Mouse (Mus musculus): Measurements from ENCODE around the gene Mark2. TPM values are rescaled to one million over a fixed set of nuclear protein-coding genes. Genes with fewer than 3 reads are reported as not detected.
A peak's percentile ranks its signal among the peaks of the same experiment; 100 is the strongest.

Gene Mark2
- polyA plus RNA-seq, 1 experiment from 2014 or later: 72.0 TPM

DNA sequence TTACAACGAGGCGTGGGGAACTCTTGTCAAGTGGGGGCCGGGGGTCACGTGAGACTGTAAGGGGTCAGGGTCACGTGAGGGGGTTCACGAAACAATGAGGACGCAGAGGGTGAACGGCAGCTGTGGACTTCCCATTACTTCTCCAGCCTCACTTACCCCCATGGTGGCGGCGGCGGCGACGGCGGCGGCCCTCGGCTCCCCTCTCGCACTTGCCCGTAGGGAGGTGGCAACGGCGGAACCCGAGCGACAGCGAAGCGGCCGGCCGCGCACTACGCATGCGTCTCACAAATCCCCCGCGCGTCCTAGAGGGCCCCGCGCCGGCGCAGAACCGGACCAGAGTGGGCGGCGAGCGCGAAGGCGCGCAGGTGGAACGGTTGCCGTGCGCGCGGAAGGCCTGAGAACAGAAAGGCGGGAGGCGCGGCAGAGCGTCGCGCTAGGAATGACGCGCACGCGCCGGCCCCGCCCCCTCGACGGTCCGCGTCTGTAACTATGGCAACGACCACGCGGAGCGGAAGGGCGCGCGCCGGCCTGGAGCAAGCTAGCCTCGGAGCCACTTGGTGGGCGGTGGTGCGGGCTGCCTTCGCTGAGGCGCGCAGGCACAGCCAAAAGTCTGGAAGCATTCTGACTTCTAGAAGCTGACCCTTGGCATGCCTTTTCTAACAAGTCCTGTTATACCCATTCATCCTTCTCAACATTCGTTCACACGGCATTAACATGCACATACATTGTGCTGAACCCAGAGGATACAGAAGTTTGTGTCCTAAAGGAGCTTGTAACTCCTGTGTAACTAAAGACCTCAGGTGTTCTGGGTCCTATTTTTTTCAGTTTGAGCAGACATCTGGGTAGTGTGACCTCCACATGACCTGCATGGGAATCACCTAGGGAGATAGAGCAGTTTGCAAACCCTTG lies 100.6 kb downstream of the Mark2 start, which contains the start of gene Naa40:
TSS of gene Naa40 (minus strand) at position 402 of the 909 bp plus-strand sequence.
- peak; percentile 95 for ATAC-seq (ENCODE audit: low FRiP score, low read depth)
- peak within 1 kb of the TSS; percentile 95 for H3K4me2 ChIP-seq (replicated peaks)

DNA sequence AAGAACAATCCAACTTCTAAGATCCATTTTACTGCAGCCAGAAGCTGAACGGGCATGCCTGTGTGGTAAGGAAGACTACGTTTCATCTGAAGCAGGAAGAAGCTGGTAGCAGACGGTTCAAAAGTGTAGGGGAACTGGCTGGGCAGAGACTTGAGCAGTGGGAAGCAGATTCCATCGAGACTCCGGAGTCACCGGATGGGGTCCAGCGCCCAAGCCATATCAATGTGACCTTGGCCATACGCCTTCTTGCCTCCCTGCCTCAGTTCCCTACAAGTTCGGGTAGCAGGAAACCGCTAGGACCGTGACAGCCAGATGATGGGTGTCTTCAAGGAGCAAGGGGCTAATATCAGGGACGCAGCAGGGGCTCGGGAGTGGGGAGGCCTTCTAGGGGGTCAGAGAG lies 101.4 kb downstream of the Mark2 start:
- H3K9me3 ChIP-seq: no peaks in the 10 kb centered on the region
- no peaks in the 10 kb centered on the region for H3K27me3 ChIP-seq (replicated peaks)
- peak overlapping the region; percentile 79 for H3K9ac ChIP-seq
- peaks cover 22% of the 10 kb centered on the region for H3K4me1 ChIP-seq
- no peak; the same call in 1 of the 2 replicates for ATAC-seq (ENCODE audit: low FRiP score, low read depth)
- peaks cover 19% of the 10 kb centered on the region for H3K36me3 ChIP-seq
- H3K4me3 ChIP-seq: peak overlapping the region; percentile 69
- peak overlapping the region; percentile 74; the same call in 1 of the 2 replicates for H3K27ac ChIP-seq
- WGBS: 2% methylated on average over 13 of the region's 13 CpGs
- peak overlapping the region; percentile 95 for H3K4me2 ChIP-seq (replicated peaks)

More for the DNA sequence above, 100.6 kb downstream of the Mark2 start, which contains the start of gene Naa40:
- H3K4me3 ChIP-seq: peak within 1 kb of the TSS; percentile 69
- under 1% methylated on average over 80 of the region's 80 CpGs for WGBS
- no peaks in the 10 kb centered on the region for H3K9me3 ChIP-seq
- peak within 1 kb of the TSS; percentile 79 for H3K9ac ChIP-seq
- H3K36me3 ChIP-seq: peaks cover 19% of the 10 kb centered on the region
- H3K27me3 ChIP-seq (replicated peaks): no peaks in the 10 kb centered on the region
- peak within 1 kb of the TSS; percentile 74 for H3K27ac ChIP-seq
- peaks cover 22% of the 10 kb centered on the region for H3K4me1 ChIP-seq

DNA sequence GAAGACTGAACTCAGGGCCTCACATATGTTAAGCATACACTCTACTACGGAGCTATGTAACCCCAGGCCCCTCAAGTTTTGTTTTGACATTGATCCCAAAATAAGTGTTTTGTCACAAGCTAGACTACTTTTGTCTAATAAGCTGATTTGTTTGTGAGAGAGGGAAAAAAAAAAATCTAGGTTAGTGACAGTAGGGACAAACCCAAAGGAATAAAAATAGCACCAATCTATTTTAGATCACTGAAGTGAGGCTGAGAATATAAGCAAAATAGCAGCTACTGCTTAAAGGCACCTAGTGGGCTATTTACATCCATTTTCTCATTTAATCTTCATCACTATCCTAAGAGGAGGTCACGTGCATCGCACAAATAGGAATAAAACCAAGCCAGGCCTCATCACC lies 102.1 kb downstream of the Mark2 start:
- H3K36me3 ChIP-seq: peaks cover 19% of the 10 kb centered on the region
- no peak overlapping the region for H3K27ac ChIP-seq
- H3K9ac ChIP-seq: 0 out of 2 replicates have a peak overlapping the region, but pooled peaks have one; percentile 79

GRCm38 (mm10) chr19:7236742-7237141 lies 104.9 kb downstream of the Mark2 start:
- H3K9me3 ChIP-seq: no peaks in the 10 kb centered on the region
- no peak overlapping the region for H3K27ac ChIP-seq
- whole genome bisulfite sequencing: 87% methylated on average over 4 of the region's 4 CpGs
- no peak overlapping the region for H3K4me3 ChIP-seq
- H3K36me3 ChIP-seq: peaks cover 33% of the 10 kb centered on the region
- no peak overlapping the region for H3K4me2 ChIP-seq (replicated peaks)
- H3K9ac ChIP-seq: no peak overlapping the region
- no peak for ATAC-seq (ENCODE audit: low FRiP score, low read depth)
- H3K27me3 ChIP-seq (replicated peaks): no peaks in the 10 kb centered on the region
- H3K4me1 ChIP-seq: peaks cover 22% of the 10 kb centered on the region

More for the DNA sequence above, 102.1 kb downstream of the Mark2 start:
- Histone ChIP-seq H3K4me3 (no peak overlapping the region; the same call in 1 of the 2 replicates), H3K4me1 (peaks cover 22% of the 10 kb centered on the region), H3K27me3 (replicated peaks) (no peaks in the 10 kb centered on the region), H3K4me2 (replicated peaks) (peak overlapping the region; percentile 95), H3K9me3 (no peaks in the 10 kb centered on the region)
- WGBS: 93% methylated on average over 3 of the region's 3 CpGs
- no peak for ATAC-seq (ENCODE audit: low FRiP score, low read depth)

- Histone ChIP-seq H3K4me2 (replicated peaks) (no peak overlapping the region), H3K9ac (no peak overlapping the region), H3K36me3 (peaks cover 38% of the 10 kb centered on the region), H3K27ac (no peak overlapping the region), H3K27me3 (replicated peaks) (no peaks in the 10 kb centered on the region), H3K4me1 (peaks cover 16% of the 10 kb centered on the region), H3K4me3 (no peak overlapping the region), H3K9me3 (no peaks in the 10 kb centered on the region)
- WGBS: 95% methylated on average over 2 of the region's 2 CpGs
- no peak for ATAC-seq (ENCODE audit: low FRiP score, low read depth)
These were observed 105.6 kb downstream of the Mark2 start for GRCm38 (mm10) chr19:7236011-7236410.

GRCm38 (mm10) chr19:7235461-7235860 lies 106.2 kb downstream of the Mark2 start:
- no peaks in the 10 kb centered on the region for H3K27me3 ChIP-seq (replicated peaks)
- H3K9ac ChIP-seq: no peak overlapping the region
- no peak for ATAC-seq (ENCODE audit: low FRiP score, low read depth)
- peaks cover 43% of the 10 kb centered on the region for H3K36me3 ChIP-seq
- no peak overlapping the region for H3K4me2 ChIP-seq (replicated peaks)
- H3K9me3 ChIP-seq: no peaks in the 10 kb centered on the region
- peaks cover 16% of the 10 kb centered on the region for H3K4me1 ChIP-seq
- H3K27ac ChIP-seq: no peak overlapping the region
- WGBS: 90% methylated on average over 9 of the region's 9 CpGs
- H3K4me3 ChIP-seq: no peak overlapping the region

- no peak overlapping the region for H3K4me3 ChIP-seq
- no peak overlapping the region for H3K9ac ChIP-seq
- peaks cover 51% of the 10 kb centered on the region for H3K36me3 ChIP-seq
- WGBS: 66% methylated on average over 8 of the region's 8 CpGs
- no peaks in the 10 kb centered on the region for H3K27me3 ChIP-seq (replicated peaks)
- no peak overlapping the region for H3K27ac ChIP-seq
- H3K4me2 ChIP-seq (replicated peaks): no peak overlapping the region
- H3K9me3 ChIP-seq: no peaks in the 10 kb centered on the region
- ATAC-seq (ENCODE audit: low FRiP score, low read depth): peak; percentile 79
- H3K4me1 ChIP-seq: peaks cover 8% of the 10 kb centered on the region
These were observed 107.0 kb downstream of the Mark2 start for GRCm38 (mm10) chr19:7234537-7235221.

- no peaks in the 10 kb centered on the region for H3K27me3 ChIP-seq (replicated peaks)
- H3K36me3 ChIP-seq: peaks cover 56% of the 10 kb centered on the region
- WGBS: 82% methylated on average over 6 of the region's 6 CpGs
- no peaks in the 10 kb centered on the region for H3K9me3 ChIP-seq
- no peak overlapping the region for H3K4me3 ChIP-seq
- no peak for ATAC-seq (ENCODE audit: low FRiP score, low read depth)
- H3K27ac ChIP-seq: no peak overlapping the region
- no peak overlapping the region for H3K4me2 ChIP-seq (replicated peaks)
- H3K9ac ChIP-seq: 0 out of 2 replicates have a peak overlapping the region, but pooled peaks have one; percentile 9
- H3K4me1 ChIP-seq: no peaks in the 10 kb centered on the region
These were observed 115.1 kb downstream of the Mark2 start for GRCm38 (mm10) chr19:7226511-7226914.

Other genes with a start within 250 kb of the Mark2 start
- 7.0 and 9.9 TPM in 2 replicates for gene Flrt1, start 236.1 kb downstream of the Mark2 start, polyA plus RNA-seq (2016; fragmentation: Nextera tagmentation; extraction: Ambion mirVana)
- gene Otub1, start 135.5 kb downstream of the Mark2 start, polyA plus RNA-seq (2016; fragmentation: Nextera tagmentation; extraction: Ambion mirVana): 244 and 249 TPM in 2 replicates
- 822 and 941 TPM in 2 replicates for gene Cox8a, start 124.2 kb downstream of the Mark2 start, polyA plus RNA-seq (2016; fragmentation: Nextera tagmentation; extraction: Ambion mirVana)
- 74.0 and 76.0 TPM in 2 replicates for gene Naa40, start 100.7 kb downstream of the Mark2 start, polyA plus RNA-seq (2016; fragmentation: Nextera tagmentation; extraction: Ambion mirVana)
- gene Rcor2, start 74.5 kb downstream of the Mark2 start, polyA plus RNA-seq (2016; fragmentation: Nextera tagmentation; extraction: Ambion mirVana): 75.5 and 84.8 TPM in 2 replicates
- 42.8 and 46.6 TPM in 2 replicates for gene Spindoc, start 41.1 kb upstream of the Mark2 start, polyA plus RNA-seq (2016; fragmentation: Nextera tagmentation; extraction: Ambion mirVana)
- gene 2700081O15Rik, start 75.8 kb upstream of the Mark2 start, polyA plus RNA-seq (2016; fragmentation: Nextera tagmentation; extraction: Ambion mirVana): 21.6 and 22.7 TPM in 2 replicates
- gene Rtn3, start 141.4 kb upstream of the Mark2 start, polyA plus RNA-seq (2016; fragmentation: Nextera tagmentation; extraction: Ambion mirVana): 390 and 430 TPM in 2 replicates
- gene Atl3, start 152.2 kb upstream of the Mark2 start, polyA plus RNA-seq (2016; fragmentation: Nextera tagmentation; extraction: Ambion mirVana): 7.3 and 8.3 TPM in 2 replicates
- 2.9 and 3.5 TPM in 2 replicates for gene Pla2g16, start 215.6 kb upstream of the Mark2 start, polyA plus RNA-seq (2016; fragmentation: Nextera tagmentation; extraction: Ambion mirVana)